Comparison of ENCODE assay signal across 14 mouse cellular contexts in the genomic region with DNA sequence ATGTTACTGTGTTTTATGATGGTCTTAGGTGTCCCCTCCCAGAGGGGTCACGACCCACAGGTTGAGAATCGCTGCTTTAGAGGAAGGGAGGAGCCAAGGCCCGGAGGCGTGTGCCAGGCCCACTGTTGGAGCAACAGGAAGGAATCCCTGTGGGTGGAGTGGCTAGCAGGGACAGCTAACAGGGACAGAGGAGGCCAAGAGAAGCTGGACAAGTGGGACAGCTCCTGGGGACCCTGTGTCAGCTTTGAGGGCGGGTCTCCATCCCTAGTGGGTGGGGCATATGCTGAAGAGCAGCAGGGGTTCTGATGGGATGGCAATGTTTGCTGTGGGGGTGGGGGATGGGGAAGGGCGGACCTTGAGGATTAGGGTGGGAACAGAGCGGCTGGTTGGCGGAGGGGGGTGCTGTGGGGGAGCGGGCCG. TPM values are rescaled to one million over a fixed set of nuclear protein-coding genes. Genes with fewer than 3 reads are reported as not detected.
DNase-seq lines count a peak whose midpoint lies in the region; TF ChIP-seq lines count a peak whose summit lies in the region.
"Had no signal": no experiment of that assay in that cellular context is flagged by ENCODE, and none has a peak within 500 bp of the region (broad histone marks: within the 10 kb centered on the region; RNA-seq: fewer than 3 reads in every experiment).

No protein-coding gene starts in this region.

- TF ChIP-seq CTCF in lung, adult 2 months (IDR thresholded peaks at IDR 0.05; ENCODE audit: insufficient read depth, low read length), result no peak

- no peak for TF ChIP-seq POLR2A in lung, adult 2 months (IDR thresholded peaks at IDR 0.05; ENCODE audit: borderline replicate concordance, extremely low read depth, low read depth, low read length)

- 58% methylated on average over 10 of the region's 10 CpGs for WGBS in lung, adult 2 months

- peak; percentile 38 for DNase-seq in adrenal gland, postnatal 14 days
- no peak for DNase-seq in adrenal gland, adult 18-20 months (ENCODE audit: low spot score in 2 of 2)
- peak; percentile 20 to 28 for DNase-seq in lung, adult 18-20 months
- no peak for DNase-seq in lung, adult 2 months
- peak; percentile 32 for DNase-seq in embryo, embryonic 11 days
- DNase-seq in kidney, postnatal 4 days, result peak; percentile 58 to 65
- DNase-seq in right cerebral cortex, postnatal 14 days, result no peak
- no peak for DNase-seq in heart, postnatal 10 days
- DNase-seq: gastrocnemius, postnatal 25 days; thymus, adult 18-20 months had no signal

- H3K4me1 ChIP-seq in lung, adult 2 months (ENCODE audit: control insufficient read depth, insufficient read depth, low read length), result peaks cover 4% of the 10 kb centered on the region; the same call in 1 of the 2 replicates

- intact Hi-C loops in heart, postnatal 10 days (cut with DNase I), result no loop called here

- H3K4me3 ChIP-seq in lung, adult 2 months (replicated peaks; ENCODE audit: extremely low read depth, low read depth, low read length), result no peak overlapping the region
- H3K4me3 ChIP-seq: left cerebral cortex, adult 2 months; limb, embryonic 15.5 days; myocyte had no signal

RNA-seq across cellular contexts. Expression of gene Sulf2, which starts 43.6 kb away (rescaled TPM):
- total RNA-seq in adrenal gland, postnatal 14 days (2021), result 60.5 and 60.7 TPM in 2 replicates
- 100 to 1,000 TPM in 1 of 2 experiments, 10 to 100 TPM in 1; 50.8 to 108 TPM for total RNA-seq in adrenal gland, adult 18-20 months (2021)
- polyA plus RNA-seq in lung, adult 2 months (2012; rRNA removed), result 37.6 and 44.2 TPM in 2 replicates
- total RNA-seq in heart, postnatal 10 days (2021), result 10 to 100 TPM; 84.5 to 88.7 TPM
- polyA plus RNA-seq: G1E had no signal

Comparison
In these comparisons a context has a peak if more than half of its experiments do, and no peak if none do; other contexts are left out.
1. DNase-seq: peak in adrenal gland, postnatal 14 days (single experiment), lung, adult 18-20 months (2 of 2), embryo, embryonic 11 days (single experiment) and kidney, postnatal 4 days (2 of 2); none in adrenal gland, adult 18-20 months (0 of 2), lung, adult 2 months (single experiment), right cerebral cortex, postnatal 14 days (single experiment) and heart, postnatal 10 days (0 of 2).